8 mouse cellular contexts compared by ENCODE assay signal in genomic region chr2:48950316-48950880, GRCm38 (mm10). TPM values are rescaled to one million over a fixed set of nuclear protein-coding genes. Genes with fewer than 3 reads are reported as not detected.
DNase-seq lines count a peak whose midpoint lies in the region; ATAC-seq and TF ChIP-seq lines count a peak whose summit lies in the region.

No protein-coding gene starts in this region.

- peak overlapping the region; percentile 73 for H3K4me2 ChIP-seq in heart, embryonic 11.5 days
- H3K4me2 ChIP-seq in forebrain, embryonic 11.5 days (ENCODE audit: low read depth, low read length, severe bottlenecking), result peak overlapping the region; percentile 66
- peak overlapping the region; percentile 68 for H3K4me2 ChIP-seq in limb, embryonic 13.5 days (replicated peaks)

- peak overlapping the region; percentile 71 for H3K4me3 ChIP-seq in heart, embryonic 11.5 days (ENCODE audit: low read depth, low read length)
- H3K4me3 ChIP-seq in G1E (ENCODE audit: low read depth, low read length), result peak overlapping the region; percentile 95
- peak overlapping the region; percentile 85 for H3K4me3 ChIP-seq in forebrain, embryonic 11.5 days (ENCODE audit: low read depth, low read length)
- H3K4me3 ChIP-seq in limb, embryonic 13.5 days, result peak overlapping the region; percentile 90

- H3K27me3 ChIP-seq in heart, embryonic 11.5 days (ENCODE audit: control insufficient read depth, insufficient read depth, low read length), result no peaks in the 10 kb centered on the region
- H3K27me3 ChIP-seq in G1E (ENCODE audit: insufficient read depth, low read length), result no peaks in the 10 kb centered on the region
- no peaks in the 10 kb centered on the region for H3K27me3 ChIP-seq in forebrain, embryonic 11.5 days (ENCODE audit: control insufficient read depth, insufficient read depth, low read length)
- no peaks in the 10 kb centered on the region for H3K27me3 ChIP-seq in limb, embryonic 13.5 days

- H3K36me3 ChIP-seq in heart, embryonic 11.5 days (ENCODE audit: control insufficient read depth, insufficient read depth, low read length), result no peaks in the 10 kb centered on the region
- no peaks in the 10 kb centered on the region for H3K36me3 ChIP-seq in G1E (replicated peaks)
- H3K36me3 ChIP-seq in forebrain, embryonic 11.5 days (ENCODE audit: control insufficient read depth, insufficient read depth, low read length), result no peaks in the 10 kb centered on the region
- H3K36me3 ChIP-seq in limb, embryonic 13.5 days, result no peaks in the 10 kb centered on the region

- H3K9ac ChIP-seq in heart, embryonic 11.5 days (ENCODE audit: low read depth, low read length), result peak overlapping the region; percentile 91
- H3K9ac ChIP-seq in forebrain, embryonic 11.5 days (ENCODE audit: low read length), result peak overlapping the region; percentile 76
- H3K9ac ChIP-seq in limb, embryonic 13.5 days, result peak overlapping the region; percentile 89

- 8% methylated on average over 5 of the region's 6 CpGs for WGBS in heart, embryonic 11.5 days (ENCODE audit: insufficient replicate concordance)
- 14% methylated on average over 6 of the region's 6 CpGs for WGBS in forebrain, embryonic 11.5 days
- 8% methylated on average over 6 of the region's 6 CpGs for WGBS in limb, embryonic 13.5 days

- no peak for TF ChIP-seq CTCF in G1E (IDR thresholded peaks at IDR 0.05; ENCODE audit: low read depth, low read length)

- ATAC-seq in heart, embryonic 11.5 days (replicated peaks; ENCODE audit: insufficient number of reproducible peaks, low FRiP score, low TSS enrichment), result no peak
- ATAC-seq in G1E (ENCODE audit: extremely low read depth, insufficient number of reproducible peaks, low FRiP score, poor library complexity, severe bottlenecking), result no peak
- ATAC-seq in forebrain, embryonic 11.5 days (replicated peaks; ENCODE audit: low FRiP score), result no peak
- ATAC-seq in limb, embryonic 13.5 days (ENCODE audit: low FRiP score, low read depth), result no peak
- no peak for ATAC-seq in megakaryocyte-erythroid progenitor cell, adult 5-6 weeks (replicated peaks; ENCODE audit: low FRiP score, low TSS enrichment, poor library complexity, severe bottlenecking)

- H3K27ac ChIP-seq in heart, embryonic 11.5 days (ENCODE audit: low read depth, low read length), result peak overlapping the region; percentile 95
- H3K27ac ChIP-seq in forebrain, embryonic 11.5 days (ENCODE audit: low read depth, low read length), result peak overlapping the region; percentile 85; the same call in 1 of the 2 replicates
- H3K27ac ChIP-seq in limb, embryonic 13.5 days, result peak overlapping the region; percentile 97

- H3K9me3 ChIP-seq in heart, embryonic 11.5 days (replicated peaks; ENCODE audit: control insufficient read depth, low read length), result no peaks in the 10 kb centered on the region
- no peaks in the 10 kb centered on the region for H3K9me3 ChIP-seq in G1E (replicated peaks)
- no peaks in the 10 kb centered on the region for H3K9me3 ChIP-seq in forebrain, embryonic 11.5 days (ENCODE audit: control insufficient read depth, low read length)
- no peaks in the 10 kb centered on the region for H3K9me3 ChIP-seq in limb, embryonic 13.5 days

- no peak for DNase-seq in heart, adult 11 months
- no peak for DNase-seq in G1E (ENCODE audit: low spot score)
- no peak for DNase-seq in forebrain, embryonic 11.5 days (ENCODE audit: low spot score)
- peak; percentile 29 for DNase-seq in naive thymus-derived CD4-positive, alpha-beta T cell, adult 2 months (ENCODE audit: low read depth)
- no peak for DNase-seq in urinary bladder, postnatal 14 days (ENCODE audit: low spot score)

- H3K4me1 ChIP-seq in heart, embryonic 11.5 days (ENCODE audit: control insufficient read depth, insufficient read depth, low read length), result peaks cover 3% of the 10 kb centered on the region
- peaks cover 9% of the 10 kb centered on the region for H3K4me1 ChIP-seq in G1E (ENCODE audit: insufficient read depth, low read depth, low read length)
- peaks cover 3% of the 10 kb centered on the region; the same call in 1 of the 2 replicates for H3K4me1 ChIP-seq in forebrain, embryonic 11.5 days (replicated peaks; ENCODE audit: control insufficient read depth, insufficient read depth, low read length)
- peaks cover 10% of the 10 kb centered on the region for H3K4me1 ChIP-seq in limb, embryonic 13.5 days

RNA-seq across cellular contexts. Expression of gene Orc4, which starts 0.3 kb away (rescaled TPM):
- 96.6 and 110 TPM in 2 replicates for polyA plus RNA-seq in heart, embryonic 11.5 days (2014; fragmentation: Nextera tagmentation; extraction: Ambion mirVana)
- total RNA-seq in G1E (2014; fragmentation: Nextera tagmentation) (340 and 363 TPM in 2 replicates), G1E (2017) (194 and 233 TPM in 2 replicates)
- polyA plus RNA-seq in G1E (2012), result 22.1 and 23.7 TPM in 2 replicates
- polyA plus RNA-seq in forebrain, embryonic 11.5 days (2014; fragmentation: Nextera tagmentation; extraction: Ambion mirVana), result 136 and 154 TPM in 2 replicates
- 111 and 120 TPM in 2 replicates for polyA plus RNA-seq in limb, embryonic 13.5 days (2015; fragmentation: Nextera tagmentation; extraction: Ambion mirVana)
- total RNA-seq in megakaryocyte-erythroid progenitor cell, adult 5-6 weeks (2014; fragmentation: Nextera tagmentation), result 129 and 130 TPM in 2 replicates
- 203 and 248 TPM in 2 replicates for total RNA-seq in megakaryocyte-erythroid progenitor cell, adult 5-6 weeks (2017)

RNA-seq across cellular contexts. Expression of gene Mbd5, which starts 1.1 kb away (rescaled TPM):
- 19.2 and 25.5 TPM in 2 replicates for polyA plus RNA-seq in heart, embryonic 11.5 days (2014; fragmentation: Nextera tagmentation; extraction: Ambion mirVana)
- total RNA-seq in G1E (2014; fragmentation: Nextera tagmentation) (45.8 and 48.0 TPM in 2 replicates), G1E (2017) (13.4 and 15.2 TPM in 2 replicates)
- 0.92 and 1.0 TPM in 2 replicates for polyA plus RNA-seq in G1E (2012)
- 32.9 and 35.0 TPM in 2 replicates for polyA plus RNA-seq in forebrain, embryonic 11.5 days (2014; fragmentation: Nextera tagmentation; extraction: Ambion mirVana)
- polyA plus RNA-seq in limb, embryonic 13.5 days (2015; fragmentation: Nextera tagmentation; extraction: Ambion mirVana), result 27.7 and 30.9 TPM in 2 replicates
- total RNA-seq in megakaryocyte-erythroid progenitor cell, adult 5-6 weeks (2014; fragmentation: Nextera tagmentation), result 37.6 and 41.4 TPM in 2 replicates
- total RNA-seq in megakaryocyte-erythroid progenitor cell, adult 5-6 weeks (2017), result 12.3 and 25.8 TPM in 2 replicates
